Mouse (Mus musculus): ENCODE data around the gene Ldlrad3. TPM values are rescaled to one million over a fixed set of nuclear protein-coding genes. Genes with fewer than 3 reads are reported as not detected.

The Ldlrad3 gene
- polyA plus RNA-seq, 1 experiment from 2014 or later: 11.7 TPM

DNA sequence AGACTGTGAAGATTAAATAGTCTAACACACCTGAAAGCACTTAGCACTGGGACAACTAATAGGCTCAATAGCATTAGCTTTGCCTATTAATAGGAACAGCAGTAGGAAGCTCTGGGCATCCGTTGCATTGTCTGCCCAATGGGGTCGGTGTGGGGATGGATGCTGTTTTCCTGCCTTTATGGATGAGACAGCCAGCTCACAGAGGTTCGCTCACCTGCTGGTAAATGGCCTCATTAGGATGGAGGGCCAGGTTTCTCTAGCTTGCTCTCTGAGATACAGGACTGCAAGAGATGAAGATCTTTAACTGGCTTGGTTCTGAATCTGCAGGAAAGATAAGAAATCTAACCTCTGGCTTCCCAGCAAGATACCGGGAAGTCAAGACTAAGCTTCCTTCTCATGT, 284.0 kb downstream of the Ldlrad3 start:
- no peak for ATAC-seq (replicated peaks; ENCODE audit: insufficient number of reproducible peaks, insufficient read depth, low FRiP score, low read depth)
- H3K4me1 ChIP-seq (replicated peaks): peaks cover 4% of the 10 kb centered on the region
- peaks cover 7% of the 10 kb centered on the region; the same call in 1 of the 2 replicates for H3K36me3 ChIP-seq
- no peak overlapping the region for H3K4me3 ChIP-seq
- no peaks in the 10 kb centered on the region for H3K27me3 ChIP-seq
- 72% methylated on average over 4 of the region's 4 CpGs for WGBS
- no peak overlapping the region for H3K4me2 ChIP-seq
- H3K27ac ChIP-seq: no peak overlapping the region
- no peaks in the 10 kb centered on the region for H3K9me3 ChIP-seq (replicated peaks)
- H3K9ac ChIP-seq: no peak overlapping the region

Other genes with a start within 250 kb of the Ldlrad3 start
- 22.5 and 25.2 TPM in 2 replicates for gene Trim44, start 221.4 kb upstream of the Ldlrad3 start, polyA plus RNA-seq (2015; fragmentation: Nextera tagmentation; extraction: Ambion mirVana)

Data from heart, embryonic 15.5 days (tissue).